Comparison of ENCODE assay signal across 8 mouse cellular contexts in the genomic region with DNA sequence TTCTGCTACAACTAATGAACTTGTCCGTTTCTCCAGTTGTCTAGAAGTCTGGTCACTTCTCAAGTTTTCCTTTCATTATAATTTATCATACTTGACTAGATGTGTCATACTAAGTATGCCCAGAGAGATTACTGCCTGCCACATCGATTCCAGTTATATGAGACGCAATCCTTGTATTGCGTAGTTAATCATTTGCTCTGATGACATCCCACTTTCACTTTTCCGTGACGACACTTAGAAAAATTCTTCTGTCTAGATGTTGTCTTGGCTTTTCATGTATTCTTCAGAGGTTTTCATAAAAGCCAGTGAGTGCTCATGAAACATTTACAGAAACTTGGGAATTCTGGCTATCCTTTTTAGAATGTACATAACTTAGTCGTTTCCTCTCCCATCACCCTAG. TPM values are rescaled to one million over a fixed set of nuclear protein-coding genes. Genes with fewer than 3 reads are reported as not detected.
DNase-seq lines count a peak whose midpoint lies in the region; ATAC-seq and TF ChIP-seq lines count a peak whose summit lies in the region.

No protein-coding gene starts in this region.

- TF ChIP-seq POLR2A in limb, embryonic 14.5 days (IDR thresholded peaks at IDR 0.05; ENCODE audit: borderline replicate concordance, extremely low read depth, insufficient read depth, insufficient read length) = no peak

- peak overlapping the region; percentile 98 for H3K4me3 ChIP-seq in megakaryocyte, embryonic 14.5 days (replicated peaks)
- H3K4me3 ChIP-seq in erythroblast, embryonic 14.5 days (replicated peaks) = peak overlapping the region; percentile 74
- H3K4me3 ChIP-seq in limb, embryonic 14.5 days (replicated peaks; ENCODE audit: low read length) = peak overlapping the region; percentile 98
- H3K4me3 ChIP-seq in stomach, embryonic 15.5 days (replicated peaks) = peak overlapping the region; percentile 92

- no peak for DNase-seq in limb, embryonic 14.5 days (ENCODE audit: low spot score)
- DNase-seq in adrenal gland, postnatal 4 days (ENCODE audit: low spot score in 2 of 2) = no peak
- no peak for DNase-seq in right cerebral cortex, postnatal 25 days

- no peaks in the 10 kb centered on the region for H3K9me3 ChIP-seq in megakaryocyte, embryonic 14.5 days
- H3K9me3 ChIP-seq in erythroblast, embryonic 14.5 days (ENCODE audit: control insufficient read depth, low read length) = no peaks in the 10 kb centered on the region
- no peaks in the 10 kb centered on the region for H3K9me3 ChIP-seq in limb, embryonic 14.5 days (ENCODE audit: control insufficient read depth, low read length)
- no peaks in the 10 kb centered on the region for H3K9me3 ChIP-seq in stomach, embryonic 15.5 days

- 0 out of 2 replicates have a peak overlapping the region, but pooled peaks have one; percentile 40 for H3K9ac ChIP-seq in limb, embryonic 14.5 days (ENCODE audit: low read depth, low read length, severe bottlenecking)
- H3K9ac ChIP-seq in stomach, embryonic 15.5 days = no peak overlapping the region

- no peak overlapping the region for H3K27ac ChIP-seq in limb, embryonic 14.5 days (replicated peaks; ENCODE audit: low read depth, low read length)
- H3K27ac ChIP-seq in stomach, embryonic 15.5 days = peak overlapping the region; percentile 90; the same call in 1 of the 2 replicates

- no peak for ATAC-seq in megakaryocyte, adult 5-6 weeks (ENCODE audit: poor library complexity, severe bottlenecking)
- ATAC-seq in limb, embryonic 14.5 days (ENCODE audit: low FRiP score, low read depth) = no peak
- no peak for ATAC-seq in stomach, embryonic 15.5 days (ENCODE audit: insufficient read depth, low FRiP score, low read depth)
- ATAC-seq in megakaryocyte-erythroid progenitor cell, adult 5-6 weeks (replicated peaks; ENCODE audit: low FRiP score, low TSS enrichment, poor library complexity, severe bottlenecking) = no peak

- peak overlapping the region; percentile 76 for H3K4me2 ChIP-seq in limb, embryonic 14.5 days (replicated peaks; ENCODE audit: low read depth, low read length, severe bottlenecking)
- H3K4me2 ChIP-seq in stomach, embryonic 15.5 days = peak overlapping the region; percentile 96

- H3K4me1 ChIP-seq in megakaryocyte, embryonic 14.5 days = peaks cover 36% of the 10 kb centered on the region
- H3K4me1 ChIP-seq in erythroblast, embryonic 14.5 days (ENCODE audit: control insufficient read depth) = peaks cover 67% of the 10 kb centered on the region
- H3K4me1 ChIP-seq in limb, embryonic 14.5 days (ENCODE audit: control insufficient read depth, insufficient read depth, low read length) = peaks cover 13% of the 10 kb centered on the region
- H3K4me1 ChIP-seq in stomach, embryonic 15.5 days = peaks cover 15% of the 10 kb centered on the region; the same call in 1 of the 2 replicates

- H3K36me3 ChIP-seq in megakaryocyte, embryonic 14.5 days (replicated peaks; ENCODE audit: low read length) = peaks cover 34% of the 10 kb centered on the region
- H3K36me3 ChIP-seq in erythroblast, embryonic 14.5 days (ENCODE audit: control insufficient read depth) = peaks cover 58% of the 10 kb centered on the region
- peaks cover 34% of the 10 kb centered on the region for H3K36me3 ChIP-seq in limb, embryonic 14.5 days (ENCODE audit: control insufficient read depth, insufficient read depth, low read length)
- peaks cover 9% of the 10 kb centered on the region; the same call in 1 of the 2 replicates for H3K36me3 ChIP-seq in stomach, embryonic 15.5 days

- H3K27me3 ChIP-seq in megakaryocyte, embryonic 14.5 days (replicated peaks) = peaks cover 8% of the 10 kb centered on the region
- H3K27me3 ChIP-seq in erythroblast, embryonic 14.5 days (ENCODE audit: control insufficient read depth) = no peaks in the 10 kb centered on the region
- H3K27me3 ChIP-seq in limb, embryonic 14.5 days (ENCODE audit: control insufficient read depth, insufficient read depth, low read length) = no peaks in the 10 kb centered on the region
- no peaks in the 10 kb centered on the region for H3K27me3 ChIP-seq in stomach, embryonic 15.5 days (replicated peaks)

- WGBS in limb, embryonic 14.5 days = 69% methylated on average over 7 of the region's 7 CpGs
- WGBS in stomach, embryonic 15.5 days = 38% methylated on average over 7 of the region's 7 CpGs

RNA-seq across cellular contexts. Expression of a gene that starts 0.6 kb away (rescaled TPM):
- 0.21 TPM in 1 of 2 replicates, not detected in the other for polyA plus RNA-seq in megakaryocyte, embryonic 14.5 days (2012; ENCODE audit: insufficient read depth, low replicate concordance)
- total RNA-seq in megakaryocyte, adult 5-6 weeks (2015) = 0.58 and 1.2 TPM in 2 replicates
- total RNA-seq in megakaryocyte, adult 5-6 weeks (2017) = 0.37 and 1.3 TPM in 2 replicates
- 7.6 and 10.1 TPM in 2 replicates for polyA plus RNA-seq in erythroblast, embryonic 14.5 days (2012)
- polyA plus RNA-seq in limb, embryonic 14.5 days (2012; rRNA removed) = 1.4 and 2.2 TPM in 2 replicates
- 1.4 and 1.6 TPM in 2 replicates for polyA plus RNA-seq in limb, embryonic 14.5 days (2014; fragmentation: Nextera tagmentation; extraction: Ambion mirVana)
- polyA plus RNA-seq in stomach, embryonic 15.5 days (2015; fragmentation: Nextera tagmentation; extraction: Ambion mirVana) = 1.3 and 1.7 TPM in 2 replicates
- 10 to 100 TPM; 20.4 to 20.6 TPM for total RNA-seq in adrenal gland, postnatal 4 days (2021)
- 3.1 and 3.6 TPM in 2 replicates for total RNA-seq in megakaryocyte-erythroid progenitor cell, adult 5-6 weeks (2014; fragmentation: Nextera tagmentation)
- 0.80 and 4.1 TPM in 2 replicates for total RNA-seq in megakaryocyte-erythroid progenitor cell, adult 5-6 weeks (2017)

RNA-seq across cellular contexts. Expression of a gene that starts 1.6 kb away (rescaled TPM):
- polyA plus RNA-seq in megakaryocyte, embryonic 14.5 days (2012; ENCODE audit: insufficient read depth, low replicate concordance) = 28.9 and 37.4 TPM in 2 replicates
- 84.3 and 90.3 TPM in 2 replicates for total RNA-seq in megakaryocyte, adult 5-6 weeks (2015)
- total RNA-seq in megakaryocyte, adult 5-6 weeks (2017) = 52.5 and 52.6 TPM in 2 replicates
- 23.8 and 29.4 TPM in 2 replicates for polyA plus RNA-seq in erythroblast, embryonic 14.5 days (2012)
- polyA plus RNA-seq in limb, embryonic 14.5 days (2012; rRNA removed) = 65.3 and 67.0 TPM in 2 replicates
- 106 and 112 TPM in 2 replicates for polyA plus RNA-seq in limb, embryonic 14.5 days (2014; fragmentation: Nextera tagmentation; extraction: Ambion mirVana)
- 85.6 and 87.6 TPM in 2 replicates for polyA plus RNA-seq in stomach, embryonic 15.5 days (2015; fragmentation: Nextera tagmentation; extraction: Ambion mirVana)
- 10 to 100 TPM; 90.3 to 91.3 TPM for total RNA-seq in adrenal gland, postnatal 4 days (2021)
- 138 TPM in 2 replicates for total RNA-seq in megakaryocyte-erythroid progenitor cell, adult 5-6 weeks (2014; fragmentation: Nextera tagmentation)
- total RNA-seq in megakaryocyte-erythroid progenitor cell, adult 5-6 weeks (2017) = 77.5 and 90.8 TPM in 2 replicates
